Mouse (Mus musculus) heart, postnatal 0 days (tissue): ENCODE data around the gene Mier2.

Source experiments
- CTCF ChIP-seq: IDR thresholded peaks from 2 replicates; pipeline ENCODE4 v1.5.1; 2016; ENCODE audit warnings: antibody characterized with exemption, control low read depth, low read depth
- EP300 ChIP-seq: IDR thresholded peaks from 2 replicates; pipeline ENCODE4 v1.6.1; 2016; ENCODE audit warnings: antibody characterized with exemption, low read depth

GRCm38 (mm10) chr10:79584426-79584825 lies 29.4 kb upstream of the Mier2 start:
- TF ChIP-seq CTCF: no peak
- no peak for TF ChIP-seq EP300
